8 mouse cellular contexts compared by ENCODE assay signal in genomic region chr16:43573181-43573833, GRCm38 (mm10).
A peak's percentile ranks its signal among the peaks of the same experiment; 100 is the strongest.
DNase-seq lines count a peak whose midpoint lies in the region; ATAC-seq and TF ChIP-seq lines count a peak whose summit lies in the region.

No protein-coding gene starts in this region.

- DNase-seq in embryo, embryonic 10 days (ENCODE audit: low spot score): peak; percentile 17
- DNase-seq in embryo, embryonic 9.5 days (ENCODE audit: extremely low spot score): no peak
- DNase-seq in CD4-positive helper T cell, adult 2 months (ENCODE audit: low read depth, low spot score): peak; percentile 57
- peak; percentile 72 for DNase-seq in embryonic facial prominence, embryonic 14.5 days (ENCODE audit: low spot score)
- DNase-seq in hindbrain, postnatal 0 days (ENCODE audit: low spot score): peak; percentile 50
- peak; percentile 6 for DNase-seq in thymus, postnatal 25 days
- DNase-seq in right cerebral cortex, postnatal 14 days: no peak
- DNase-seq in frontal cortex, postnatal 25 days (ENCODE audit: low spot score in 2 of 2): no peak

- H3K27ac ChIP-seq in embryonic facial prominence, embryonic 14.5 days (replicated peaks; ENCODE audit: low read depth, low read length): peak overlapping the region; percentile 73
- peak overlapping the region; percentile 71 for H3K27ac ChIP-seq in hindbrain, postnatal 0 days

- peak; percentile 39; the same call in 1 of the 2 replicates for ATAC-seq in embryonic facial prominence, embryonic 14.5 days (ENCODE audit: low read depth)
- peak; percentile 72 for ATAC-seq in hindbrain, postnatal 0 days

- TF ChIP-seq CTCF in hindbrain, postnatal 0 days (IDR thresholded peaks at IDR 0.05; ENCODE audit: low read depth): no peak

- H3K4me3 ChIP-seq in embryonic facial prominence, embryonic 14.5 days (ENCODE audit: low read depth, low read length): no peak overlapping the region
- no peak overlapping the region for H3K4me3 ChIP-seq in hindbrain, postnatal 0 days (ENCODE audit: low read length)

- H3K9me3 ChIP-seq in embryonic facial prominence, embryonic 14.5 days (ENCODE audit: control insufficient read depth, low read length): no peaks in the 10 kb centered on the region
- no peaks in the 10 kb centered on the region for H3K9me3 ChIP-seq in hindbrain, postnatal 0 days (ENCODE audit: low read length)

- no peaks in the 10 kb centered on the region for H3K36me3 ChIP-seq in embryonic facial prominence, embryonic 14.5 days (ENCODE audit: control insufficient read depth, insufficient read depth, low read length)
- H3K36me3 ChIP-seq in hindbrain, postnatal 0 days (ENCODE audit: insufficient read depth, low read length): 0 out of 2 replicates have a peak, but pooled peaks cover 3% of the 10 kb centered on the region

- H3K4me2 ChIP-seq in embryonic facial prominence, embryonic 14.5 days (ENCODE audit: low read depth, low read length): peak overlapping the region; percentile 19; the same call in 1 of the 2 replicates
- peak overlapping the region; percentile 33; the same call in 1 of the 2 replicates for H3K4me2 ChIP-seq in hindbrain, postnatal 0 days (ENCODE audit: low read depth, low read length)

- 34% methylated on average over 14 of the region's 14 CpGs for WGBS in embryonic facial prominence, embryonic 14.5 days
- WGBS in hindbrain, postnatal 0 days: 25% methylated on average over 14 of the region's 14 CpGs

- H3K27me3 ChIP-seq in embryonic facial prominence, embryonic 14.5 days (replicated peaks; ENCODE audit: control insufficient read depth, insufficient read depth, low read length): no peaks in the 10 kb centered on the region
- no peaks in the 10 kb centered on the region for H3K27me3 ChIP-seq in hindbrain, postnatal 0 days (ENCODE audit: insufficient read depth, low read length)

- H3K9ac ChIP-seq in embryonic facial prominence, embryonic 14.5 days (ENCODE audit: low read depth, low read length): peak overlapping the region; percentile 9; the same call in 1 of the 2 replicates
- no peak overlapping the region for H3K9ac ChIP-seq in hindbrain, postnatal 0 days (replicated peaks; ENCODE audit: low read length)

- peaks cover 29% of the 10 kb centered on the region for H3K4me1 ChIP-seq in embryonic facial prominence, embryonic 14.5 days (ENCODE audit: control insufficient read depth, insufficient read depth, low read length)
- no peaks in the 10 kb centered on the region for H3K4me1 ChIP-seq in hindbrain, postnatal 0 days (ENCODE audit: insufficient read depth, low read length)

Comparison
In these comparisons a context has a peak if more than half of its experiments do, and no peak if none do; other contexts are left out.
1. DNase-seq: peak in embryo, embryonic 10 days (single experiment), CD4-positive helper T cell, adult 2 months (single experiment), embryonic facial prominence, embryonic 14.5 days (single experiment), hindbrain, postnatal 0 days (single experiment) and thymus, postnatal 25 days (single experiment); none in embryo, embryonic 9.5 days (single experiment), right cerebral cortex, postnatal 14 days (single experiment) and frontal cortex, postnatal 25 days (0 of 2).